Mouse (Mus musculus): ENCODE data around the gene Pknox2. TPM values are rescaled to one million over a fixed set of nuclear protein-coding genes. Genes with fewer than 3 reads are reported as not detected.
A peak's percentile ranks its signal among the peaks of the same experiment; 100 is the strongest.

The Pknox2 gene
- total and polyA plus RNA-seq, 2 experiments from 2014 or later = 26.1 to 27.9 TPM

DNA sequence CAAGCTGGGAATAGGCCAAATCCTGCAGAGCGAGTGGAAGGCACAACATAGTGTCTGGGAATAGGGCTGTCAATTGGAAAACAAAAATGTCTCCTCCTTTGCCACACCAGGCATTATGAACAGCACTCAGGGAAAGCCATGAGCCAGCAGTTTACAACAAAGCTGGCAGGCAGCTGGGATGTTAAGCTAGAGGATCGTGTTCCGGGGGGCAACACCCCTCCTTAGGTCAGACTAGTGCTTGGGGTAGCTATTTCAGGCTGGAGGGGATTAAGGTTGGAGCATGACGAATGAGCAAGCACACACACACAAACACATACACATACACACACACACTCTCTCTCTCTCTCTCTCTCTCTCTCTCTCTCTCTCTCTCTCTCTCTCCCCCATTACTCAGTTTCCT lies 227.7 kb downstream of the Pknox2 start:
- 45% methylated on average over 4 of the region's 4 CpGs for WGBS
- no peaks in the 10 kb centered on the region for H3K9me3 ChIP-seq (ENCODE audit: low read length)
- H3K4me2 ChIP-seq (ENCODE audit: low read depth) = no peak overlapping the region
- H3K4me3 ChIP-seq (ENCODE audit: low read depth, low read length) = no peak overlapping the region
- DNase-seq (no peak), ATAC-seq (peak; percentile 40; the same call in 1 of the 2 replicates)
- peaks cover 4% of the 10 kb centered on the region; the same call in 1 of the 2 replicates for H3K4me1 ChIP-seq (ENCODE audit: insufficient read depth)
- H3K27ac ChIP-seq (ENCODE audit: low read depth, low read length) = no peak overlapping the region; the same call in 1 of the 2 replicates
- no peaks in the 10 kb centered on the region for H3K27me3 ChIP-seq (ENCODE audit: insufficient read depth, low read length)
- TF ChIP-seq CTCF (IDR thresholded peaks at IDR 0.05; ENCODE audit: low read depth) = no peak
- no peak overlapping the region for H3K9ac ChIP-seq
- 0 out of 2 replicates have a peak, but pooled peaks cover 3% of the 10 kb centered on the region for H3K36me3 ChIP-seq (ENCODE audit: insufficient read depth)

DNA sequence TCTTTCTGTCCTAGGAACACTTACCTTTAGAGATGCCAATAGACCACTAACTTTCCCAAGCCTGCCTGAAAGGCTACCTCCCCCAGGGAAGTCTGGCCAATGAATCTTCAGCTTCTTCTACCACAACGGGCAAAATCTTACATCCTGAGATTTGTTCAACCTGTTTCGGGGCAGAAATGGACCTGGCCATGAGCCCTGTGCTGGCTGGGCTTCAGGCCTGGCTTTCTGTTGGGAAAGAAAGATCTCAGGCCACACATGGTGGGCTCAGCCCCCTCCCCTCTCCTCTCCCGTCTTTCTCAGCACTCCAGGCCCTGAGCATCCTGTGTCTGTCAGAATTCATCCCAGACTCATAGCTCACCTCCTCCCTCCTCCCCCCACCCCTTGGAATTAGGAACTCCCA lies 228.6 kb downstream of the Pknox2 start:
- Histone ChIP-seq H3K9me3 (ENCODE audit: low read length) (no peaks in the 10 kb centered on the region), H3K9ac (no peak overlapping the region), H3K4me2 (ENCODE audit: low read depth) (no peak overlapping the region), H3K27ac (ENCODE audit: low read depth, low read length) (no peak overlapping the region), H3K4me1 (ENCODE audit: insufficient read depth) (peaks cover 4% of the 10 kb centered on the region; the same call in 1 of the 2 replicates), H3K36me3 (ENCODE audit: insufficient read depth) (0 out of 2 replicates have a peak, but pooled peaks cover 3% of the 10 kb centered on the region), H3K4me3 (ENCODE audit: low read depth, low read length) (no peak overlapping the region), H3K27me3 (ENCODE audit: insufficient read depth, low read length) (no peaks in the 10 kb centered on the region)
- DNase-seq (no peak), ATAC-seq (no peak)
- WGBS = 46% methylated on average over 3 of the region's 3 CpGs
- no peak for TF ChIP-seq CTCF (IDR thresholded peaks at IDR 0.05; ENCODE audit: low read depth)

DNA sequence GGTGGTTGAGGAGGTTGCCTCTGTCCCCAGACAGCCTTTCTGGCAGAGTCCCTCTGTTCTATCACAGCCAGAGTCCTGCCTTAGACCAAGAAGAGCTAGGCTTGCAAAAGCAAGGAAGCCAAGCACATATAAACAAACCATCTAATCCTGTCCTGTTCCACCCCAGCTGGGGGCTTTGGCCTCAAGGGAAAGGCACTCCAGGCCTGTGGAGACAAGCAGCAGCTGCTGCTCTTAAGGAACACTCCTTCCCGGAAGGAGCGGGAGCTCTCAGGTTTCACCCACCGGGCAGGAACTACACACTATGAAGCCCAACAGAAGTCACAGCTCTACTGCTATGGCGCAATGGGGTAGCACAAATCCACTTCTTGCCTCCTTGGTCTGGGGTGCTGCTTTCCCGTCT lies 230.3 kb downstream of the Pknox2 start:
- ATAC-seq (no peak), DNase-seq (no peak)
- no peaks in the 10 kb centered on the region for H3K9me3 ChIP-seq (ENCODE audit: low read length)
- H3K4me2 ChIP-seq (ENCODE audit: low read depth) = no peak overlapping the region
- no peak overlapping the region for H3K9ac ChIP-seq
- H3K4me1 ChIP-seq (ENCODE audit: insufficient read depth) = peaks cover 4% of the 10 kb centered on the region; the same call in 1 of the 2 replicates
- H3K27me3 ChIP-seq (ENCODE audit: insufficient read depth, low read length) = no peaks in the 10 kb centered on the region
- H3K27ac ChIP-seq (ENCODE audit: low read depth, low read length) = no peak overlapping the region
- 61% methylated on average over 5 of the region's 5 CpGs for WGBS
- H3K36me3 ChIP-seq (ENCODE audit: insufficient read depth) = no peaks in the 10 kb centered on the region
- no peak for TF ChIP-seq CTCF (IDR thresholded peaks at IDR 0.05; ENCODE audit: low read depth)
- H3K4me3 ChIP-seq (ENCODE audit: low read depth, low read length) = no peak overlapping the region

DNA sequence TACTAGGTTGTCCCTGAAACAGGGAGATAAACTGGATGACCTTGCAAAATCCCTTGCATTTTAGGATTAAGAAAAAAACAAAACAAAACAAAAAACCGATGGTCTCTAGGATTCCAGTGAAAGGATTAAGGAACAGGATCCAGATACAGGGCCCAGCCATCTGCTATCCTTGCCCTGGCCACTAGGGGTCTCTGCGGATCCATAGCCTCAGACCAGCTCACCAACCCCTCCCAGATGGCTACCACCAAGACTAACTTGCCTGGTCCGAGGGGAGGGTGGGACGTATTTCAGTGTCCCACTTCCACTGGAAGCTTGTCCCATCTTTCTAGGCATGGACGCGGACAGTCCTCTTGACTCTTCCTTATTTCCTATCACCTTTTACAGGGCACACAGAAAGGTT lies 230.8 kb downstream of the Pknox2 start:
- Histone ChIP-seq H3K27me3 (ENCODE audit: insufficient read depth, low read length) (no peaks in the 10 kb centered on the region), H3K27ac (ENCODE audit: low read depth, low read length) (no peak overlapping the region), H3K4me3 (ENCODE audit: low read depth, low read length) (no peak overlapping the region), H3K9ac (no peak overlapping the region), H3K4me1 (ENCODE audit: insufficient read depth) (no peaks in the 10 kb centered on the region), H3K4me2 (ENCODE audit: low read depth) (no peak overlapping the region), H3K9me3 (ENCODE audit: low read length) (no peaks in the 10 kb centered on the region), H3K36me3 (ENCODE audit: insufficient read depth) (no peaks in the 10 kb centered on the region)
- DNase-seq = peak; percentile 84
- ATAC-seq = peak; percentile 79
- peak; percentile 97 for TF ChIP-seq CTCF (IDR thresholded peaks at IDR 0.05; ENCODE audit: low read depth)
- 2% methylated on average over 6 of the region's 6 CpGs for WGBS

DNA sequence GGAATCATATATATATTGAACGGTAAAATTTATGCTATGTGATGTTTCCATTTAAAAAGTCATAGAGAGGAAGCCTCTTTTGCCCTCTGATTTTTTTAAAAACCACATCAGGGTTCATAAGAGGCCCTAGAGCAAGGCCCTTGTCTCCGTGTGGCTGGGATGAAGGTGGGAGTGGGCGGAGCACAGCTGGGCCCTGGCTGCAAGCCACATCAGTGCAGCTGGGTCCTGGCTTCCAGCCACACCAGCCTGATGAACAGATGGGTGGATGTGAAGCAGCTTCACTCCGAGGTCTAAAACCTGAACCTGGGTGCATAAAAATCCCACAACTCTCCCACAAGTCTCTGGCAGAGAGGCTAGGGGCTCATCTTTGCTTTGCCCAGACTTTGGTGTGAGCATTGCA lies 241.8 kb downstream of the Pknox2 start:
- no peak for DNase-seq
- H3K4me3 ChIP-seq (ENCODE audit: low read depth, low read length) = no peak overlapping the region
- TF ChIP-seq CTCF (IDR thresholded peaks at IDR 0.05; ENCODE audit: low read depth) = no peak
- ATAC-seq = no peak
- H3K9me3 ChIP-seq (ENCODE audit: low read length) = no peaks in the 10 kb centered on the region
- no peaks in the 10 kb centered on the region for H3K4me1 ChIP-seq (ENCODE audit: insufficient read depth)
- H3K36me3 ChIP-seq (ENCODE audit: insufficient read depth) = peaks cover 3% of the 10 kb centered on the region; the same call in 1 of the 2 replicates
- no peaks in the 10 kb centered on the region for H3K27me3 ChIP-seq (ENCODE audit: insufficient read depth, low read length)
- H3K9ac ChIP-seq = no peak overlapping the region
- WGBS = 48% methylated on average over 4 of the region's 4 CpGs
- no peak overlapping the region for H3K4me2 ChIP-seq (ENCODE audit: low read depth)
- no peak overlapping the region for H3K27ac ChIP-seq (ENCODE audit: low read depth, low read length)

DNA sequence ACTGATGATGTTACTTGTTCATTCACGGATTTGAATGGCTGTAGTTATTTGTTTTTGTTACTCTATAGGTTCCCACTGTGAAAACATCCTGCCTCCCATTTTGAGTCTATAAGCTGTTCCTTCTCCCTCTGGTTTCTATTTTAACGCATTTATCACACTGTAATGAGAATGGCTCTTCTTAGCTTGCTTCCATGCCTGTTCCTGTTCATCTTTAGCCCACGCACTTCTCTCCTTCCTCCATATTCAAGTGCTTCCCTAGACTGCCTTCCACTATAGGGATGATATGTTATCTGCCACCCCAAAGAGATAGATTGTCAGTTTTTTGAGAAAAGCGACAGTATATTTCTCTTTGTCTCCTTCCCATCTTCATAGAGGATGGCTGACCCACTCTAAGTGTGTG lies 246.7 kb downstream of the Pknox2 start:
- ATAC-seq (no peak), DNase-seq (no peak)
- Histone ChIP-seq H3K9ac (no peak overlapping the region), H3K27me3 (ENCODE audit: insufficient read depth, low read length) (no peaks in the 10 kb centered on the region), H3K4me1 (ENCODE audit: insufficient read depth) (no peaks in the 10 kb centered on the region), H3K9me3 (ENCODE audit: low read length) (no peaks in the 10 kb centered on the region), H3K36me3 (ENCODE audit: insufficient read depth) (peaks cover 6% of the 10 kb centered on the region), H3K27ac (ENCODE audit: low read depth, low read length) (no peak overlapping the region), H3K4me2 (ENCODE audit: low read depth) (no peak overlapping the region), H3K4me3 (ENCODE audit: low read depth, low read length) (no peak overlapping the region)
- WGBS = 86% methylated on average over 4 of the region's 4 CpGs
- TF ChIP-seq CTCF (IDR thresholded peaks at IDR 0.05; ENCODE audit: low read depth) = no peak

DNA sequence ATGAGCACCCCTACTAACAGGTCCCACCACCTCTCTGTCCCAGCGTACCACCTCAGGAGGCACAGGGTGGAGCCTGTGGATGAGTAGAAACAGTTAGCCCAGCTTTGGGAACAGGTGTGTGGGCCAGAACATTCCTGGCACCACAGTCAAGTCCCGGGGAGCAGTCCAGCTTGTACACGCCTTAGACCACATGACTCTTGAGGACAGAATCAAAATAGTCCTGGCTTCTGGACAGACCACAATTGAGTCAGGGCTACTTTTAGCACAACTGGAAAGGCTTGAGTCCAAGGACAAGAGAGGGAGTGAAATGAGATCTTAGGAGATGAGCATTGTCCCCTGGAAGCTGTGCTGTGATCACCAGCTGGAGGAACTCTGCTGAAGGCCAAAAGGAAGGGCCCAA lies 248.6 kb downstream of the Pknox2 start:
- WGBS = 95% methylated on average over 3 of the region's 3 CpGs
- H3K4me3 ChIP-seq (ENCODE audit: low read depth, low read length) = no peak overlapping the region
- H3K4me1 ChIP-seq (ENCODE audit: insufficient read depth) = no peaks in the 10 kb centered on the region
- ATAC-seq = no peak
- no peak overlapping the region for H3K9ac ChIP-seq
- peaks cover 6% of the 10 kb centered on the region; the same call in 1 of the 2 replicates for H3K36me3 ChIP-seq (ENCODE audit: insufficient read depth)
- no peak for DNase-seq
- H3K27me3 ChIP-seq (ENCODE audit: insufficient read depth, low read length) = no peaks in the 10 kb centered on the region
- H3K27ac ChIP-seq (ENCODE audit: low read depth, low read length) = no peak overlapping the region
- TF ChIP-seq CTCF (IDR thresholded peaks at IDR 0.05; ENCODE audit: low read depth) = no peak
- H3K4me2 ChIP-seq (ENCODE audit: low read depth) = no peak overlapping the region
- H3K9me3 ChIP-seq (ENCODE audit: low read length) = no peaks in the 10 kb centered on the region
